Mouse (Mus musculus) erythroblast, embryonic 14.5 days (primary cell): ENCODE results near the gene Map4k3.

Experiments used
- GATA1 ChIP-seq: IDR thresholded peaks from 2 replicates; pipeline ENCODE4 v1.6.1; 2012; ENCODE audit warnings: low read length, inconsistent platforms, mixed read lengths
- TAL1 ChIP-seq: IDR thresholded peaks from 3 replicates; pipeline ENCODE4 v1.6.1; 2012; ENCODE audit warnings: low read length, inconsistent platforms, mixed read lengths

DNA sequence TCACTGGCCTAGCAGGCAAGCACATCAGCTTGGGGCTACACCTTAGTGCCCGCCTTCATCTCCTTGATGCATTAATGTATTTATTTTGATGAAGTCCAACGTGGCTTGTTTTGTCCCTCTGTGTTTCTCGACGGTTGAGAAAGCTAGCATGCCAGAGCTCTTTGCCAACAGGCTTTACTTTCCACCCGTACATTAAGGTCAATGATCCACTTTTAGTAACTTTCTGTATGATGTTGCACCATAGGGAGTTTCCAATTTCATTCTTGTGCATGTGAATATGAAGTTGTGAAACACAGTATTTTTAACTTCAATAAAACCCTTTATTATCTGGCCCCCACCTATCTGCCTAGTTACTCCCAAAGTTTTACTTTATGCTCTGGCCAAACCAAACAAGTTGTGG lies 42.2 kb downstream of the Map4k3 start:
- no peak for TF ChIP-seq GATA1
- TF ChIP-seq TAL1 = no peak
